26 mouse cellular contexts compared by ENCODE assay signal in the genomic region with DNA sequence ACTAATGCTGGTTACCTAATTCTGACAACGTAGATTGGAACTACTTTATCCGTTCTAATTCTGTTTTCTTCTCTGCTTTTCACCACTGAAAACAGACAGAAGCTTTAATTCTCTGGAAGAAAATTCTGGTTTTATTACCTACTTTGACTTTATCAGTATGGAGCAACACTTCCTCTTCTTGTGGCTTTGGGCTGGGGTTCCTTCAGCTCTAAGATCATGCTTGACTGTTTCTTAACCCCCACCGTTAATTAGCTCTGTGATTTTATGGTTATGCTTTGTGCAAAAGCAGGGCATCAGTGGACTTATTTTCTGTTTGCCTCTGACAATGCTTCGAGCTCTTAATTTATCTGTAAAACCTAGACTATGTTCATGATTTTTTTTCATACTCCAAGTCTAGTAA.
"Had no signal": no experiment of that assay in that cellular context is flagged by ENCODE, and none has a peak within 500 bp of the region (broad histone marks: within the 10 kb centered on the region; RNA-seq: fewer than 3 reads in every experiment).

No protein-coding gene starts in this region.

- DNase-seq: gastrocnemius, adult 2 months; gastrocnemius, postnatal 10 days; gastrocnemius, postnatal 25 days; heart, adult 18-20 months; heart, postnatal 14 days; heart, postnatal 36 days; kidney, adult 18-20 months; kidney, adult 8-10 months; kidney, postnatal 10 days; kidney, postnatal 36 days; layer of hippocampus, adult 9-11 months; layer of hippocampus, postnatal 36 days; left cerebral cortex, postnatal 4 days; liver, embryonic 13.5 days had no signal

- H3K36me3 ChIP-seq: heart, embryonic 10.5 days; heart, embryonic 12.5 days; hindbrain, embryonic 10.5 days; hindbrain, embryonic 12.5 days; intestine, embryonic 15.5 days; limb, embryonic 13.5 days; limb, embryonic 15.5 days; liver, embryonic 13.5 days; liver, embryonic 15.5 days had no signal

- H3K4me1 ChIP-seq: heart, embryonic 10.5 days; heart, embryonic 12.5 days; hindbrain, embryonic 10.5 days; hindbrain, embryonic 12.5 days; intestine, embryonic 15.5 days; limb, embryonic 13.5 days; limb, embryonic 15.5 days; liver, embryonic 13.5 days; liver, embryonic 15.5 days had no signal

- H3K27me3 ChIP-seq: heart, embryonic 12.5 days; hindbrain, embryonic 12.5 days; intestine, embryonic 15.5 days; limb, embryonic 13.5 days; limb, embryonic 15.5 days; liver, embryonic 13.5 days; liver, embryonic 15.5 days had no signal

- H3K4me3 ChIP-seq: gastrocnemius, adult 2 months; heart, embryonic 10.5 days; heart, embryonic 12.5 days; hindbrain, embryonic 10.5 days; hindbrain, embryonic 12.5 days; intestine, embryonic 15.5 days; limb, embryonic 13.5 days; limb, embryonic 15.5 days; liver, embryonic 13.5 days; liver, embryonic 15.5 days had no signal

- H3K27ac ChIP-seq: gastrocnemius, adult 2 months; heart, embryonic 10.5 days; hindbrain, embryonic 10.5 days; hindbrain, embryonic 12.5 days; hindbrain, embryonic 14.5 days; intestine, embryonic 15.5 days; limb, embryonic 13.5 days; limb, embryonic 15.5 days; liver, embryonic 13.5 days; liver, embryonic 15.5 days had no signal

- H3K9me3 ChIP-seq: heart, embryonic 10.5 days; heart, embryonic 12.5 days; hindbrain, embryonic 10.5 days; hindbrain, embryonic 12.5 days; intestine, embryonic 15.5 days; limb, embryonic 13.5 days; limb, embryonic 15.5 days; liver, embryonic 13.5 days; liver, embryonic 15.5 days had no signal

- ATAC-seq: hindbrain, embryonic 16.5 days; inflammation-experienced regulatory T-cells, adult 6 months; intestine, embryonic 15.5 days; intestine, postnatal 0 days had no signal

- H3K9ac ChIP-seq: heart, embryonic 12.5 days; hindbrain, embryonic 12.5 days; hindbrain, embryonic 14.5 days; intestine, embryonic 15.5 days; limb, embryonic 13.5 days; limb, embryonic 15.5 days; liver, embryonic 13.5 days; liver, embryonic 15.5 days had no signal
